ENCODE assay signal across 8 mouse cellular contexts in the genomic region with DNA sequence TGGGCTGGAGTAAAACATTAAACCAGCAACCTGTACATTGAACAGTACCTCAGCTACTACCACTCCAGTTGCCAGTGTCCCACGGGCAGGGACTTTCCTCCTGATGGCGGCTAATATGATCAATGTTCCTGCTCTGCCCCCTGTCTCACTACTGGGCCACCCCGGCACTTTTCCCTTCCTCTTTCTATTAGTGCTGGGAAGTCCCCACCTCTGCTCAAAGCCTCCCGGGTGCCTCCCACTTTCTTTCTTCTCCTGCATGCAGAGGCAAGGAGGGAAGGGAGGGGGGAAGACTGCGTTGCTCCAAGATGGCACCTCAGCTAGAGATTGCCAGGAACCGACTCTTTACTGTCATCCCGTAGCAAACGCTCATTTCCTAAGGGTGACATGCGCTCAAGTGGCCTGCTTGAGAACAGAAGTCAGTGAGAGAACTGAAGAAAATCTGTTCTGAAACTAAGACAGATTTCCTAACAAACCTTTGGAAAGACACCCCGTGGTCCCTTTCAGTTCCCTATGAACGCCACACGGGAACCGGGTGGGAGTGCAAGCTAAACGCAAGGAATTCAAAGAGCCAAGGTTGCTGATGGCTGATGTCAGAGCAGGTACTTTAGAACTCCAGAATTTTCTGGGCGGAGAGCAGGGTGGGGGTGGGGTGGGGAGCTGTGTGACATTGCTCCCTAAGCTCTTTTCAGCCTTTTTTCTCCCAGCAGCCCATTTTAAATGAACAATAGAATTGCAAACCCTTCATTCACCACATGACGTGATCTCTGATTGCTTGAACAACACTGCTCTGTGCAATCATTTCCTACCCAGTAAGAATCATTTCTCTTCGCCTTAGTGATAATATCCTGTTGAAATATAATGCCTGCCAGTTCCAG.
A peak's percentile ranks its signal among the peaks of the same experiment; 100 is the strongest.
DNase-seq lines count a peak whose midpoint lies in the region; ATAC-seq and TF ChIP-seq lines count a peak whose summit lies in the region.

No protein-coding gene starts in this region.

- no peaks in the 10 kb centered on the region for H3K27me3 ChIP-seq in embryonic facial prominence, embryonic 12.5 days
- no peaks in the 10 kb centered on the region for H3K27me3 ChIP-seq in heart, postnatal 0 days (ENCODE audit: control insufficient read depth, insufficient read depth, low read length)
- no peaks in the 10 kb centered on the region for H3K27me3 ChIP-seq in lung, embryonic 15.5 days
- no peaks in the 10 kb centered on the region for H3K27me3 ChIP-seq in neural tube, embryonic 14.5 days (ENCODE audit: control insufficient read depth, insufficient read depth, low read length)

- no peak for TF ChIP-seq EP300 in heart, postnatal 0 days (IDR thresholded peaks at IDR 0.05; ENCODE audit: low read depth)

- in situ Hi-C loops in ES-E14 (cut with MboI; ENCODE audit: low sequenced_read_pairs in 2 of 2, unreplicated experiment in 2 of 2), result loop anchor here in 1 of 2 experiments (25.0 kb wide), 1 partner anchor 171 kb away; no protein-coding TSS in a partner anchor

- H3K9ac ChIP-seq in ES-E14 (ENCODE audit: insufficient read depth, low read depth, low read length, poor library complexity, severe bottlenecking), result peak overlapping the region; percentile 61
- H3K9ac ChIP-seq in embryonic facial prominence, embryonic 12.5 days, result no peak overlapping the region
- H3K9ac ChIP-seq in heart, postnatal 0 days (replicated peaks; ENCODE audit: low read depth, low read length), result peak overlapping the region; percentile 30; the same call in 1 of the 2 replicates
- peak overlapping the region; percentile 16; the same call in 1 of the 2 replicates for H3K9ac ChIP-seq in lung, embryonic 15.5 days
- peak overlapping the region; percentile 12; the same call in 1 of the 2 replicates for H3K9ac ChIP-seq in neural tube, embryonic 14.5 days (replicated peaks; ENCODE audit: low read depth, low read length)

- peak overlapping the region; percentile 38 for H3K4me2 ChIP-seq in embryonic facial prominence, embryonic 12.5 days (replicated peaks)
- H3K4me2 ChIP-seq in heart, postnatal 0 days (ENCODE audit: low read depth, low read length), result peak overlapping the region; percentile 53
- peak overlapping the region; percentile 49 for H3K4me2 ChIP-seq in lung, embryonic 15.5 days
- H3K4me2 ChIP-seq in neural tube, embryonic 14.5 days (ENCODE audit: low read depth, low read length), result peak overlapping the region; percentile 25

- H3K4me1 ChIP-seq in ES-E14 (ENCODE audit: control insufficient read depth in 2 of 2, insufficient read depth in 2 of 2, low read length in 2 of 2, poor library complexity in 1 of 2), result peaks cover 2 to 7% of the 10 kb centered on the region in 2 experiments; a peak in 1 of 4 replicates
- H3K4me1 ChIP-seq in embryonic facial prominence, embryonic 12.5 days, result peaks cover 3% of the 10 kb centered on the region; the same call in 1 of the 2 replicates
- no peaks in the 10 kb centered on the region for H3K4me1 ChIP-seq in heart, postnatal 0 days (ENCODE audit: control insufficient read depth, insufficient read depth)
- no peaks in the 10 kb centered on the region for H3K4me1 ChIP-seq in lung, embryonic 15.5 days
- H3K4me1 ChIP-seq in neural tube, embryonic 14.5 days (ENCODE audit: control insufficient read depth, insufficient read depth, low read length), result no peaks in the 10 kb centered on the region

- DNase-seq in 416B (ENCODE audit: low read depth), result peak; percentile 39
- peak; percentile 34 for DNase-seq in ES-E14 (ENCODE audit: low read depth, low spot score)
- DNase-seq in heart, postnatal 0 days (ENCODE audit: low spot score), result peak; percentile 48
- peak; percentile 23 to 44 for DNase-seq in kidney, postnatal 36 days
- no peak for DNase-seq in urinary bladder, adult 18-20 months (ENCODE audit: low spot score in 2 of 2)

- WGBS in embryonic facial prominence, embryonic 12.5 days, result 29% methylated on average over 17 of the region's 17 CpGs
- WGBS in heart, postnatal 0 days, result 20% methylated on average over 17 of the region's 17 CpGs
- 22% methylated on average over 17 of the region's 17 CpGs for WGBS in lung, embryonic 15.5 days
- 18% methylated on average over 17 of the region's 17 CpGs for WGBS in neural tube, embryonic 14.5 days

- TF ChIP-seq CTCF in heart, postnatal 0 days (IDR thresholded peaks at IDR 0.05; ENCODE audit: low read depth), result no peak

- H3K9me3 ChIP-seq in ES-E14 (ENCODE audit: control insufficient read depth, insufficient read depth, low read depth, low read length), result no peaks in the 10 kb centered on the region
- H3K9me3 ChIP-seq in embryonic facial prominence, embryonic 12.5 days, result no peaks in the 10 kb centered on the region
- no peaks in the 10 kb centered on the region for H3K9me3 ChIP-seq in heart, postnatal 0 days (replicated peaks; ENCODE audit: control insufficient read depth, low read length)
- H3K9me3 ChIP-seq in lung, embryonic 15.5 days, result no peaks in the 10 kb centered on the region
- H3K9me3 ChIP-seq in neural tube, embryonic 14.5 days (ENCODE audit: control insufficient read depth, low read length), result no peaks in the 10 kb centered on the region

- peak overlapping the region; percentile 34 to 68 for H3K4me3 ChIP-seq in ES-E14 (ENCODE audit: insufficient read depth in 1 of 2, low read depth in 1 of 2, low read length in 2 of 2, poor library complexity in 1 of 2, severe bottlenecking in 1 of 2)
- peak overlapping the region; percentile 19 for H3K4me3 ChIP-seq in embryonic facial prominence, embryonic 12.5 days
- H3K4me3 ChIP-seq in heart, postnatal 0 days (ENCODE audit: low read depth, low read length), result peak overlapping the region; percentile 33
- H3K4me3 ChIP-seq in lung, embryonic 15.5 days, result peak overlapping the region; percentile 26
- peak overlapping the region; percentile 7; the same call in 1 of the 2 replicates for H3K4me3 ChIP-seq in neural tube, embryonic 14.5 days (ENCODE audit: low read depth, low read length)

- H3K27ac ChIP-seq in ES-E14 (ENCODE audit: insufficient read depth, low read depth, low read length, poor library complexity, severe bottlenecking), result peak overlapping the region; percentile 82
- H3K27ac ChIP-seq in embryonic facial prominence, embryonic 12.5 days, result peak overlapping the region; percentile 57
- peak overlapping the region; percentile 80 for H3K27ac ChIP-seq in heart, postnatal 0 days (ENCODE audit: low read depth)
- H3K27ac ChIP-seq in lung, embryonic 15.5 days, result peak overlapping the region; percentile 77
- H3K27ac ChIP-seq in neural tube, embryonic 14.5 days (ENCODE audit: low read depth, low read length), result peak overlapping the region; percentile 78

- ATAC-seq in embryonic facial prominence, embryonic 12.5 days (ENCODE audit: insufficient number of reproducible peaks, insufficient read depth, low FRiP score, low TSS enrichment), result 0 out of 2 replicates have a peak, but pooled peaks have one; percentile 48
- peak; percentile 67 for ATAC-seq in heart, postnatal 0 days (ENCODE audit: insufficient read depth, low read depth)
- no peak for ATAC-seq in lung, embryonic 15.5 days (ENCODE audit: borderline replicate concordance, extremely low read depth, low FRiP score, low TSS enrichment)
- ATAC-seq in neural tube, embryonic 14.5 days (ENCODE audit: low read depth), result peak; percentile 81

- no peaks in the 10 kb centered on the region for H3K36me3 ChIP-seq in ES-E14 (ENCODE audit: control insufficient read depth, insufficient read depth, low read length, poor library complexity, severe bottlenecking)
- no peaks in the 10 kb centered on the region for H3K36me3 ChIP-seq in embryonic facial prominence, embryonic 12.5 days
- no peaks in the 10 kb centered on the region for H3K36me3 ChIP-seq in heart, postnatal 0 days (replicated peaks; ENCODE audit: control insufficient read depth, insufficient read depth, low read length)
- no peaks in the 10 kb centered on the region for H3K36me3 ChIP-seq in lung, embryonic 15.5 days
- H3K36me3 ChIP-seq in neural tube, embryonic 14.5 days (ENCODE audit: control insufficient read depth, insufficient read depth, low read length), result no peaks in the 10 kb centered on the region

TF ChIP-seq in ES-E14, 5 proteins besides CTCF, POLR2A, EP300 and RAD21:
- TF ChIP-seq ZC3H11A (IDR thresholded peaks at IDR 0.05; ENCODE audit: borderline replicate concordance, low read depth, low read length) (no peak), ZNF384 (IDR thresholded peaks at IDR 0.05; ENCODE audit: low read depth, low read length) (no peak), CHD2 (IDR thresholded peaks at IDR 0.05; ENCODE audit: low read depth, low read length) (no peak), MAFK (IDR thresholded peaks at IDR 0.05; ENCODE audit: insufficient read depth, low read depth, low read length) (no peak), HCFC1 (IDR thresholded peaks at IDR 0.05; ENCODE audit: borderline replicate concordance, insufficient read depth, low read length) (no peak)

Comparison
In these comparisons a context has a peak if more than half of its experiments do, and no peak if none do; other contexts are left out.
1. DNase-seq: peak in 416B (single experiment), ES-E14 (single experiment), heart, postnatal 0 days (single experiment) and kidney, postnatal 36 days (2 of 2); none in urinary bladder, adult 18-20 months (0 of 2).
2. Peak in every context shown above with its lines, with median percentiles within 50 percentile points of each other: H3K27ac ChIP-seq, H3K4me3 ChIP-seq and H3K4me2 ChIP-seq.